Mouse (Mus musculus) right cerebral cortex, postnatal 4 days (tissue): ENCODE results near the gene Mutyh.
A peak's percentile ranks its signal among the peaks of the same experiment; 100 is the strongest.

ENCODE experiments used
- DNase-seq: peaks from one replicate; pipeline ENCODE4 v3.0.0-alpha.2; 2022

Gene Mutyh

GRCm38 (mm10) chr4:116807197-116808129 is at the start of gene Mutyh, which contains the start of gene Toe1:
Mutyh (plus strand) TSS chr4:116807723.
Toe1 (minus strand) TSS chr4:116807640.
- peak; percentile 91 for DNase-seq

DNA sequence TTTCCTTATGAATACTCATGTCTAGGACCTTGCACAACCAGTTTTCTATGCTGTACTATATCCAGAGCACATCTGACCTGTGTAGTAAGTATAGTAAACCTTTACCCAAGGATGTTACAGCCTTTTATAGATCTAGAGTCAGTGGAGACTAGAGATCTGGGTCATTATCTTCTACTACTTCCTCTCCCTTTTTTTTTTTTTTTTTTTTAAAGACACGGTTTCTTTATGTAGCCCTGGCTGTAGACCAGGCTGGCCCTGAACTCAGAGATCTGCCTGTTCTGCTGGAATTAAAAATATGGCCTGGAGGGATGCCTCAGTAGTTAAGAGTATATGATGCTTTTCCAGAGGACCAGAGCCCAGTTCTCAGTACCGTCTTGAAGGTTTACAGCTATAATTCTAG is 45.6 kb upstream of the Mutyh start:
- DNase-seq = no peak

GRCm38 (mm10) chr4:116764001-116764400 is 43.5 kb upstream of the Mutyh start:
- DNase-seq = no peak

DNA sequence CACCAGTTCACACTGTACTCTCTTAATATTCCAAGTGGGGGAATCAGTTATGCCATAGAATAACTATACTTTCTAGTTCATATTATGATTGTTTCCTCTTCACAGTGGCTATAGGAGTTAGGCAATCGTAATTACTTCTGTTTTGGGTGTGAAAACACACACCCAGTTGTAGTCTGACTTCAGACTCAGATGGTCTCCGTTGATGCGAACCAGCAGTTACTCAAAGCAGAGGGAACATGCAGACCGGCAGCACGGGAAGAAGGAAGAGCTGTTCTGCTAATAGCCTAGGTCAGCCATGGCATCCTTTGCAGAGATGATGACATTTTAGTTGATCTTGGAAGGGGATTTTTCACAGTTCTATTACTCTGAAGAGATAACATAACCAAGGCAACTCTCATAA is 39.0 kb upstream of the Mutyh start:
- DNase-seq = no peak

DNA sequence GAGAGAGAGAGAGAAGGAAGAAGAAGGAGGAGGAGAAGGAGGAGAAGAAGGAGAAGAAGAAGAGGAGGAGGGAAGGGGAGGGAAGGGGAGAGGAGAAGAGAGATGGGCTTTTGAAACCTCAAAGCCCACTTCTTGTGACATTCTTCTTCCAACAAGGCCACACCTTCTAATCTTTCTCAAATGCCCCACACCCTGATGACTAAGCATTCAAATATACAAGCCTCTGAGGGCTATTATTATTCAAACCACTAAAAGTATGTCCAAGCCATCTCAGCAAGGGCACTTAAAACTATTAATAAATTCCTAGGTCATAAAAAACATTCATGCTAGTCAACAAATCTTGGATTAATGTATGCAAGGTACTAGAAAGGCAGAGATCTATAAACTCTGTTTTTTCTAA is 38.5 kb upstream of the Mutyh start:
- no peak for DNase-seq

DNA sequence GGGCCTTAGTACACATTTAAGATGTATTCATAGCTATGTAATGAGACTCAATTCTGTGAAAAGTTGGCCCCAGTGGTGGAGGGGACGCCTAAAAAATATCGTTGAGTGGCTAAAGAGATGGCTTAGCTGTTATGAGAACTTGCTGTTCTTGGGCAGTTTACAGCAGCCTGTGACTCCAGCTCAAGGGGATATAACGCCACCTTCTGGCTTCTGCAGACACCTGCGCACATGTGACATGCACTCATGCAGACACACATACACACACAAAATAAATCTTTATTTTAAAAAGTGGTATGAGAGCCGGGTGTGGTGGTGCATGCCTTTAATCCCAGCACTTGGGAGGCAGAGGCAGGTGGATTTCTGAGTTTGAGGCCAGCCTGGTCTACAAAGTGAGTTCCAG is 31.1 kb upstream of the Mutyh start:
- DNase-seq = no peak

GRCm38 (mm10) chr4:116777079-116777478 is 30.4 kb upstream of the Mutyh start:
- no peak for DNase-seq

- no peak for DNase-seq
Measured at GRCm38 (mm10) chr4:116780541-116780940, 27.0 kb upstream of the Mutyh start.

- DNase-seq = no peak
Measured at GRCm38 (mm10) chr4:116781366-116781765, 26.2 kb upstream of the Mutyh start.

DNA sequence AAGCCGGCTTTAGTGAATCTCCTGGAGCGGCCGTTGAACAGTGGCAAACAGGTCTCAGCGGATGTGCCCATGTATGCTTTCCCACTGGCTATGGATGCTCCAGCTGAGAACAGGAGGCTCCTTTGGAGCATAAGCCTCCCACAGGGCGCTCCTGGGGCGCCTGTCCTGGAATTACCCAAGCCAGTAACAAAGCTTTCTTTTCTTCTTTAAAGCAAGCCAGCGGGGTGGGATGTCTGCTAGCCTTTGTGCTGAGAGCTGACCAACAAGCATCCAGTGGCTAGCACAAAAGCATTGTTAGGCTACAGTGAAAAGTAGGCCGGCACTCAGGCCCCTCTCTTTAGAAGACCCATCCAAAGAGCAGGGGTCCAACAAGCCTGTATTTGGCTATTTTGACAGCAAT is 25.4 kb upstream of the Mutyh start:
- no peak for DNase-seq

DNA sequence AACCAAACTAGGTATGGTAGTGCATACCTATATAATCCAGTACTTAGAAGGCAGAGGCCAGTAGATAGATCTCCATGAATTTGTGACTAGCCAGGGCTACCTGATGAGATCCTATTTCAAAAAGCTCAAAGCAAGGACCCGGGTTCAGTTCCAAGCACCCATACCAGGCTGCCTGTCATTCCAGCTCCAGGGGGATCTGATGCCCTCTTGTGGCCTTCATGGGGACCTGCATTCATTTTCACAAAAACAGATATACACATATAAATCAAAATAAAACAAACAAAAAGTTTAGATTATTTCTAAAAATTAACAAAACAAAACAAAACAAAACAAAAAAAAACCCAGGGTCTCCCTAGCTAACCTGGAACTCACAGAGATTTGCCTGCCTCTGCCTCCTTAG is 20.9 kb upstream of the Mutyh start:
- DNase-seq = no peak

DNA sequence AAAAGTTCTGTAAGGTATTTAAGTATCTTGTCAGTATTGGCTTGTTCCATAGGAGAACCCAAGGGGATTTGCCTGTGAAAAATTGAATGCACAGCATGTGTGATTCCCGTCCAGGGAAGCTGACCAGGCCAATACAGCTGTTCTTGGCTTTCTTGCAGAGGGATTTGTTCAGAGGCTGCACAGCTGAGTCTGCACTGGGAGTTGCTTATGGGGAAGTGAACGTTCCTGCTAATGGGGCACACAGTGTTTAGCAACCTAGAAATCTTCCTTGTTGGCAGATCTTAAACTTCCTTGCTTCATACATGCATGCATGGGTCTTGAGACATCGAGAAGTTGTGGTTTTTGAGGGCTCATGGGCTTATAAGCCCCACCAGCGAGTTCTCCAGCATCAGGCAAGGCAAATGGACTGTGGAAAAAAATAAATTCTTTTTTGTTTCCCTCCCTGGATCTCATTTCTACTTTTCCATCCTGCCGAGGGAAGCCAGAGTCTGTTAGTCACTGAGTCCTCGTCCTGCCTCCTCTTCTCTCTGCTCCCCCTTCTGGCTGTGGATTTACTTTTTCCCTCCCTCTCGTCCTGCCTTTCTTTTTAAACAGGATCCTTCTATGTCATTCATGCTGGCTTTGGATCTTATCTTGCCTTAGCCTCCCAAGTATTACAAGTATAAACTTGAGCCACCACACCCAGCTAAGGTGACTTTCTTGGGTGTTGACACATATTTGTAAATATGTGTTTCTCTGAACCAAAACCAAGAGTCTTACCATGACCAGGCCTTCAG is 19.4 kb upstream of the Mutyh start:
- DNase-seq = no peak

DNA sequence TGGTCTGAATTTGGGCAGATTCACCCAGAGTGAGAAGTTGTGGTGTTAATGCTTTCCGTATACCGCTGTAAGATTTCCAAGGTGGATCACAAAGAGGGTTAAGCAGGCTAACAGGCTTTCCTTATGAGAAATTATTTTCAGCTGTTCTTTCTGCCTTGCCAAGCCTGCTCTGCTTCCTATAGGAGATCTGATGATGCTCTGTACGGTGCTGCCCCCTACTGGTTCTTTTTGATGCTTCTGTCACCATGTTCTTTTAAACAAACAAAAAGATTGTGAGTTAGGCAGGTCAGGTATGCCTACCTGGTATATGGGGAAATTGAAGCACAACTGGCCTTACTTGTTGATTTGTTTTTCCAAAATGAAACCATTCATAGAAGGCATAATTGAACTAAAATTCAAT is 18.6 kb upstream of the Mutyh start:
- peak; percentile 83 for DNase-seq

DNA sequence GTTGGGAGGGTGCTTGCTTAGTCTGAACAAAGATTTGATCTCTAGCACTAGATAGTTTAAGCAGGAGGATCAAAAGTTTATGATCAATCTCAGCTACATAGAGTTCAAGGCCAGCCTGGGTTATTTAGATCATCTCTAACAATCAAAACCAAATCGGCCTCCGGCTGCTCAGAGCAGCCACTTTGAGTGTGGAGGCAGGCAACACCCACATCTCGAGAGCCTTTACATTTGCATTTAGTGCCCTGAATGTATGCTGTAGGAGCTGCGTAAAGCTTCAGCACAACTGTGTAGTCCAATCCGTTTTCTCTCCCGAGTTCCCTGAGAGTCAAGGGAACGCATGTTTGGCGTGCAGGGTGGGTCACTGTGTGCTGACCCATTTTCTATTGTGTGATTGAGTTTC is 15.1 kb upstream of the Mutyh start:
- DNase-seq = no peak

- no peak for DNase-seq
Measured at GRCm38 (mm10) chr4:116794273-116794672, 13.2 kb upstream of the Mutyh start.

DNA sequence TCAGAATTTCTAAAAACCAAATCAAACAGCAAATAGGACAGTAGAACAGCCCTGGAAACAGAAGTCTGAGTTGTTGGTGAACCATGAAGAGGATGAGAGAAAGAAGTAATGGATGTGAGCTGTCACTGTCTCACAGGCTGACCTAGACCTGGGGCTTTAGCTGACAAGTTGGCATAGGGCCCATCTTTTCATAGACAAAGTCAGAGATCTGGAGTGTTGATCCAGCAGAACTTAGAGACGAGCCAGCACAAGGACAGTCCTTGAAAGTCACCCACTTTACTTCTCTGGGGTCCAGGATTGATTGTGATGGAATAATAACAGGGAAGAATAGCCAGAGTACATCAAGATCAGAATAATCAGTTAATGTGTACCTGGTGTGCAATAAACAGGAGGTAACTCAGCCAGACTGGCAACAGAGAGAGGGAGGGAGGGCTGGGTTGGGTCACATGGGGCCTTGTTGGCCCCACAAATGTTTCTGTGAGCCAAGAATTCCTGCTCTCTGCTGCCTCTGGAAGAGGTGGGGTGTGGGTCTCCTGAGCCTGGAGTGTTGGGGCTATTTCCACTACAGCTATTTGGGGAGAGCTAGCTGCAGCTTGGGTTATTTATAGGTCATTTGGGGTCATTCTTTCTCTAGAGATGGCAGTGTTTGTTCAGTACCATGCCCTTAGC is 10.9 kb upstream of the Mutyh start:
- DNase-seq = no peak

DNA sequence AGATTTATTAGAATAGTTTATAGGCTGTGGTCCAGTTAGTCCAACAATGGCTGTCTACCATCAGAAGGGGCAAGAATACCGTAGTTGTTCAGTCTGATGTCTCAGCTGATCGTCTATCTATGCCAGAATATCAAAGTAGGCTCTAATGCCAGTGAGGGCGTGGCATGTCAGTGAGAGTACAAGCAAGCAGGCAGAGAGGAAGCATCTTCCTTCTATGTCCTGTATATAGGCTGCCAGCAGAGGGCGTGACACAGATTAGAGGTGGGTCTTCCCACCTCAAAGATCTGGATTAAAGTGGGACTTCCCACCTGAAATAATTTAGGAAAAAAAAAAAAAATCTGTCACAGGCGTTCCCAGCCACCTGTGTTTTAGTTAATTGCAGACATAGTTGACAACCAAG is 7.6 kb upstream of the Mutyh start:
- peak; percentile 24 for DNase-seq

DNA sequence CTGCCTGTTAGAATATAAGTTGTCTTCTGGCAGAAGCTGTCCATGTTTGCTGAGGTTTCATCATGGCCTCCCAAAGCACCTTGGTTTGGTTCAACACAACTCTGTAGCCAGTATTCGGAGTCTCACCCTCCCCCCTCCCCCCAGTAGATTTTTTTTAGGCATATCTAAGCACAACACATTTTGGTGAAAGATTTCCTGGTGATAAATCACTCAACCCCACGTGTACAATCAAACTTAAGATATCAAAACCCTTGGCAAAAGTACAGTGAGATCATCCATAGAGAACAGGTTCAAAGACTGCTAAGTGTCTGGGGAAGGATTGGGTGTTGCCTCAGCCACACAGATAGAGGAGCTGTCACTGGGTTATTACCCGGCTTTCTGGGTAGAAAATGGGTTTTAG is 3.5 kb downstream of the Mutyh start:
- no peak for DNase-seq

- DNase-seq = no peak
Measured at GRCm38 (mm10) chr4:116815276-116815675, 7.8 kb downstream of the Mutyh start.

DNA sequence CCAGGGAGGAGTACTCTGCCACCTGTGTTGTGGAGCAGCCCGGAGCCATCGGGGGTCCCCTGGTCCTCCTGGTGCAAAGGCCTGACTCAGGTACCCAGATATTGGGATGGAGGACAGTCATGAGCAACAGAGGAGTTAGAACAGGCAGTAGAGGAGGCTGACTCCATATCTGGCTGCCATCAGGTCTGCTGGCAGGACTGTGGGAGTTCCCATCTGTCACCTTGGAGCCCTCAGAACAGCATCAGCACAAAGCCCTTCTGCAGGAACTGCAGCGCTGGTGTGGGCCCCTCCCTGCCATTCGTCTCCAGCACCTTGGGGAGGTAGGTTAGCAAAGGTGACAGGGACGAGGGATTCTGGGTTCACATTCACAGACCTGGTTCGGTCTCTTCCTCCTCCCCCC is 10.0 kb downstream of the Mutyh start:
- no peak for DNase-seq

- DNase-seq = no peak
Measured at GRCm38 (mm10) chr4:116819968-116820901, 12.7 kb downstream of the Mutyh start.
